Mouse (Mus musculus): Measurements from ENCODE around the gene Hist1h3a. TPM values are rescaled to one million over a fixed set of nuclear protein-coding genes. Genes with fewer than 3 reads are reported as not detected.
"Not testable (repeated sequence)": the region's sequence is repeated elsewhere in the genome, so short reads cannot be mapped to it uniquely, and the experiment has no call there.

The Hist1h3a gene
- polyA plus RNA-seq (2014; fragmentation: Nextera tagmentation; extraction: Ambion mirVana) = 2.0 and 4.7 TPM in 2 replicates

DNA sequence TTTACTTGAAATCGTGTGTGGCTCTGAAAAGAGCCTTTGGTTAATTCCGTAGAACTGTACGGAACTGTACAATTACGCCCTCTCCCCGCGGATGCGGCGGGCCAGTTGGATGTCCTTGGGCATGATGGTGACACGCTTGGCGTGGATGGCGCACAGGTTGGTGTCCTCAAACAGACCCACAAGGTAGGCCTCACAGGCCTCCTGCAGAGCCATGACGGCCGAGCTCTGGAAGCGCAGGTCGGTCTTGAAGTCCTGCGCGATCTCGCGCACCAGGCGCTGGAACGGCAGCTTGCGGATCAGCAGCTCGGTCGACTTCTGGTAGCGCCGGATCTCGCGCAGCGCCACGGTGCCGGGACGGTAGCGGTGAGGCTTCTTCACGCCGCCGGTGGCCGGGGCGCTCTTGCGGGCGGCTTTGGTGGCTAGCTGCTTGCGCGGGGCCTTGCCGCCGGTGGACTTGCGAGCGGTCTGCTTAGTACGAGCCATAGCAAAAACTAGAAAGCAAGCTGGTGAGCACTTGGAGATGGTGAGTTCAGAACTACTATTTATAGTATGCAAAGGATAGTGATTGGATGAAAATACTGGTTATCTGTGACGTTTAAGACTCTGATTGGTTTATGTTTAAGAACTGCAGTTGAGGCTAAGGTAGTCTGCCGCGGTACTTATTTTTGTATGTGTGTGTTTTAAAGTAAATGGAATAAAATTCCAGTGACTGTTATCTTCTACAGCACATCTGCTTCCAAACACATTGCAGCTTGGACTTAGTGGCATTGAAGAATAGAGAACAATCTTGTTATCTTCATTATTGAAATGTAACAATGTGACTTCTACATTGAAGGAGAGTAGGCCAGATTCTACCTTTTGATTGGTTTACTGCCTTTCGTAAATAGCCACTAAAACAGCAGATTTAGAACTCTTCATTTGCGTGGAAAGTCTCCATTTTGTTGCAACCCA lies at the start of gene Hist1h3a:
Gene Hist1h3a, minus strand, starts transcription at position 516 of the 951 bp plus-strand sequence.
- peak within 1 kb of the TSS; percentile 53 for H3K4me3 ChIP-seq (ENCODE audit: low read depth, low read length)
- peak; percentile 67 for ATAC-seq
- WGBS = under 1% methylated on average over 25 of the region's 52 CpGs

DNA sequence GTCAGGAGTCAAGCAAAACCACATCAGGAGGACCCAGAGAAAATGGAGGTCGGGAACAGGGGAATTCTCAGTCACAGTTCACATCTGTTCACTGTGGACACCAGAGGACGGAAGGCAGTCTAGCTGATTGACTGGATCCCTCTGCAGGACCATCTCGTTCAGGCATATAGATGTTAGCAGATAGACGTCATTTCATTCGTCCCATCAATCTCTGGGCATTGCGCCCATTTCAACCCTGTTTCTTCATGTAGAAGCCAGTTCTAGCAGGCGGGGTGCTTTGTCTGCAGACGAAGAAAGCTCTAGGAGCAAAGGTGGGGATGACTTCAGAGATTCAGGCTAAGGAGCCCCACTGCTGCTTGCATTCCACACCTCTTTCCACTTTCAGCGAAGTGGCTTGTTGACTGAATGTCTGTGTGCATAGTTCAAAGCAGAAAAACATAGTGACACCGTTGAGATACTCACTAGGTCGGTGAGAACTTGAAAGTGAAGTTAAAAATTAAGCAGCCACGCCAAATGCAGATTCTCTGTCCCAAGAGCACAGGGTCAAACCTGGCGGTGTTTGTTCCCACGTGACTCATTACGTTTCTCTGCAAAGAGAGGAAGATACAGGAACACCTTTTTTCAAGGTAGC lies 44.4 kb upstream of the Hist1h3a start, which contains the start of gene Slc17a2:
Gene Slc17a2, plus strand, starts transcription at position 572 of the 631 bp plus-strand sequence.
- H3K4me1 ChIP-seq (ENCODE audit: control insufficient read depth, insufficient read depth, low read length) = no peaks in the 10 kb centered on the region
- ATAC-seq = no peak

More for the DNA sequence above, at the start of gene Hist1h3a:
- DNase-seq (ENCODE audit: low spot score) = peak; percentile 96
- not testable (repeated sequence) for H3K36me3 ChIP-seq (ENCODE audit: control insufficient read depth, insufficient read depth, low read length); H3K9me3 ChIP-seq (replicated peaks; ENCODE audit: control insufficient read depth, low read length); H3K27me3 ChIP-seq (replicated peaks; ENCODE audit: control insufficient read depth, insufficient read depth, low read length)
- H3K27ac ChIP-seq (ENCODE audit: low read depth, low read length) = peak within 1 kb of the TSS; percentile 88
- H3K4me1 ChIP-seq (ENCODE audit: control insufficient read depth, insufficient read depth, low read length) = peaks cover 31% of the 10 kb centered on the region
- H3K9ac ChIP-seq (ENCODE audit: low read length) = peak within 1 kb of the TSS; percentile 61
- peak within 1 kb of the TSS; percentile 89 for H3K4me2 ChIP-seq (ENCODE audit: low read length)

DNA sequence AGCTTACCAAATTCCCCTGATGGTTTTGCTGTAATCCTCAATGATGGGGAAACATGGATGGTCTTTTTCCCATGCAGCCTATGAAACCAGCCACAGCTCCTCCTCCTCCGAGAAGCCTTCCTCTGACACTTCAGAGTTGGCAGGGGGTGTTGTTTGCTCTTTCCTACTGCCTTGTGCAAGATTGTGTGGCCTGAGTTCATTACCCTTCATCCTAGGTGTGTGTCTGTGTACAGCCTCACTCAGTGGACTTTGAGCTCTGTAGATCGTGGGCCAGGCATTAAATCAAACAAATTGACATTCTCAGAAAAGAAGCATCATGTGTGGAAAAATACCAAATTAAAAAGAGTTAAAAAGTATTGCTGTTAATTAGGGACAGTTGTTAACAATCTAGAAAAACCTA lies 42.3 kb upstream of the Hist1h3a start:
- no peaks in the 10 kb centered on the region for H3K27me3 ChIP-seq (replicated peaks; ENCODE audit: control insufficient read depth, insufficient read depth, low read length)
- no peaks in the 10 kb centered on the region for H3K4me1 ChIP-seq (ENCODE audit: control insufficient read depth, insufficient read depth, low read length)
- DNase-seq (ENCODE audit: low spot score) = no peak
- H3K4me2 ChIP-seq (ENCODE audit: low read length) = no peak overlapping the region
- no peaks in the 10 kb centered on the region for H3K36me3 ChIP-seq (ENCODE audit: control insufficient read depth, insufficient read depth, low read length)
- no peak overlapping the region for H3K27ac ChIP-seq (ENCODE audit: low read depth, low read length)
- 80% methylated on average over 2 of the region's 2 CpGs for WGBS
- no peak overlapping the region for H3K9ac ChIP-seq (ENCODE audit: low read length)
- ATAC-seq = no peak
- H3K4me3 ChIP-seq (ENCODE audit: low read depth, low read length) = no peak overlapping the region
- no peaks in the 10 kb centered on the region for H3K9me3 ChIP-seq (replicated peaks; ENCODE audit: control insufficient read depth, low read length)

More for the DNA sequence above, 44.4 kb upstream of the Hist1h3a start, which contains the start of gene Slc17a2:
- Histone ChIP-seq H3K9ac (ENCODE audit: low read length) (no peak within 1 kb of the TSS), H3K27ac (ENCODE audit: low read depth, low read length) (no peak within 1 kb of the TSS), H3K4me3 (ENCODE audit: low read depth, low read length) (no peak within 1 kb of the TSS), H3K4me2 (ENCODE audit: low read length) (no peak within 1 kb of the TSS), H3K9me3 (replicated peaks; ENCODE audit: control insufficient read depth, low read length) (no peaks in the 10 kb centered on the region), H3K36me3 (ENCODE audit: control insufficient read depth, insufficient read depth, low read length) (no peaks in the 10 kb centered on the region), H3K27me3 (replicated peaks; ENCODE audit: control insufficient read depth, insufficient read depth, low read length) (no peaks in the 10 kb centered on the region)
- WGBS = 88% methylated on average over 15 of the region's 15 CpGs
- DNase-seq (ENCODE audit: low spot score) = no peak

DNA sequence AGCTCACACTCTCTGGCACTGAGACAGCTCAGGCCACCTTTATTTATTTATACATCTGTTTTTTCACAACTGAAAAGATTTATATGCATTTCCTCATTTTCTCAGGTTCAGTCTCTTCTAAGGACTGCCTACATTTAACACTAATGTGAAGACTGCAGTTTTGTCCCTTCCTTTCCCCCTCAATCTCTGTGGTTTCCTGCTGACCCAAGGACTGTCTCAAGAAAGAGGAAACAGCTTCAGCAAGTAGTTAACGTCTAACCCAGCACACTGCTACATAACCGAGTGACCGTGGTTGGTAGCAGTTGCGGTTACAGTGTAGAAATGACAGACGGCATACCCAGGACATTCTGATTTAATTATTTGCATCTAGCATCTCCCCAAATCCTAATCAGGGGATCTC lies 37.2 kb upstream of the Hist1h3a start:
- no peaks in the 10 kb centered on the region for H3K9me3 ChIP-seq (replicated peaks; ENCODE audit: control insufficient read depth, low read length)
- no peak overlapping the region for H3K27ac ChIP-seq (ENCODE audit: low read depth, low read length)
- H3K9ac ChIP-seq (ENCODE audit: low read length) = no peak overlapping the region
- H3K36me3 ChIP-seq (ENCODE audit: control insufficient read depth, insufficient read depth, low read length) = no peaks in the 10 kb centered on the region
- 87% methylated on average over 5 of the region's 5 CpGs for WGBS
- no peak for ATAC-seq
- DNase-seq (ENCODE audit: low spot score) = no peak
- H3K27me3 ChIP-seq (replicated peaks; ENCODE audit: control insufficient read depth, insufficient read depth, low read length) = no peaks in the 10 kb centered on the region
- no peaks in the 10 kb centered on the region for H3K4me1 ChIP-seq (ENCODE audit: control insufficient read depth, insufficient read depth, low read length)
- H3K4me2 ChIP-seq (ENCODE audit: low read length) = no peak overlapping the region
- H3K4me3 ChIP-seq (ENCODE audit: low read depth, low read length) = no peak overlapping the region

DNA sequence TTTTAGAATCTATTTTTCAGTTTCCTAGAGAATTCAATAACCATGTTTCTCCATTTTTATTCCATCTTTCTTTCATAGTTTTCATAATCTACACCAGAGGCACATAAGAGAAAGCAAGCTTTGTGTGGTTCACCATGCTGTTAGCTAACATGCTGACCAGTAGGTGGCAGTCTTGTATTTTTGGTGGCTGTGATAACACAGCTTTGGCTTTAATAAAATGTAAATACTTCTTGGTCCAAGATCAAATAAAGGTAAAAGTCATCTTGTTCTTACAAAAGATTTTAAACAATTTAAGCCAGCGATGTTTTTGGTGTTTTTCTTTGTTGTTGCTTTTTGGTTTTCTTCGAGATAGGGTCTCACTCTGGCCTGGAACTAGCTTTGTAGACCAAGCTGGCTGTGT lies 30.3 kb upstream of the Hist1h3a start:
- peak; percentile 87 for DNase-seq (ENCODE audit: low spot score)
- 43% methylated on average over 2 of the region's 2 CpGs for WGBS

DNA sequence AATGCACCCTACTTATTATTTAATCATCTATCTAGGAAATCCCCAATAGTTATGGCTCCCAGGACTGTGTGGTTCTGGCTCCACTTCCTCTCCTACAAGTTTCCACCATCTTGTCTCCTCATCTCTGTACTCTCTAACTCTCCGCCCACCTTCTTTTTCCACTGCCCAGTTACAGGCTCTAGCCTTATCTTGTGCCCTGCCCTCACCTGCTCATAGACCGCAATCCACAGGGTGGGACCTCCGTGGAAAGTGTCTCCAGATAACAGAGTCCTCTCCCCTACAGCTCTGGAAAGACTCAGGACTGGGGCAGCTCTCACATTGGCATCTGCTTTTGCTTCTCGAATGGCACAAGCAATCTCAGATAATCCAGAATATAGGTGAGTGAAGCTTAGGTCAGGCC lies 16.8 kb upstream of the Hist1h3a start:
- Histone ChIP-seq H3K27me3 (replicated peaks; ENCODE audit: control insufficient read depth, insufficient read depth, low read length) (no peaks in the 10 kb centered on the region), H3K4me2 (ENCODE audit: low read length) (no peak overlapping the region), H3K9ac (ENCODE audit: low read length) (no peak overlapping the region), H3K27ac (ENCODE audit: low read depth, low read length) (no peak overlapping the region), H3K36me3 (ENCODE audit: control insufficient read depth, insufficient read depth, low read length) (no peaks in the 10 kb centered on the region), H3K9me3 (replicated peaks; ENCODE audit: control insufficient read depth, low read length) (no peaks in the 10 kb centered on the region), H3K4me1 (ENCODE audit: control insufficient read depth, insufficient read depth, low read length) (no peaks in the 10 kb centered on the region), H3K4me3 (ENCODE audit: low read depth, low read length) (no peak overlapping the region)
- 92% methylated on average over 4 of the region's 4 CpGs for WGBS
- no peak for ATAC-seq
- no peak for DNase-seq (ENCODE audit: low spot score)

More for the DNA sequence above, 30.3 kb upstream of the Hist1h3a start:
- no peaks in the 10 kb centered on the region for H3K4me1 ChIP-seq (ENCODE audit: control insufficient read depth, insufficient read depth, low read length)
- H3K9ac ChIP-seq (ENCODE audit: low read length) = no peak overlapping the region
- H3K27me3 ChIP-seq (replicated peaks; ENCODE audit: control insufficient read depth, insufficient read depth, low read length) = no peaks in the 10 kb centered on the region
- no peak overlapping the region for H3K4me3 ChIP-seq (ENCODE audit: low read depth, low read length)
- no peak overlapping the region for H3K27ac ChIP-seq (ENCODE audit: low read depth, low read length)
- peak; percentile 80 for ATAC-seq
- H3K9me3 ChIP-seq (replicated peaks; ENCODE audit: control insufficient read depth, low read length) = no peaks in the 10 kb centered on the region
- no peak overlapping the region for H3K4me2 ChIP-seq (ENCODE audit: low read length)
- H3K36me3 ChIP-seq (ENCODE audit: control insufficient read depth, insufficient read depth, low read length) = no peaks in the 10 kb centered on the region

DNA sequence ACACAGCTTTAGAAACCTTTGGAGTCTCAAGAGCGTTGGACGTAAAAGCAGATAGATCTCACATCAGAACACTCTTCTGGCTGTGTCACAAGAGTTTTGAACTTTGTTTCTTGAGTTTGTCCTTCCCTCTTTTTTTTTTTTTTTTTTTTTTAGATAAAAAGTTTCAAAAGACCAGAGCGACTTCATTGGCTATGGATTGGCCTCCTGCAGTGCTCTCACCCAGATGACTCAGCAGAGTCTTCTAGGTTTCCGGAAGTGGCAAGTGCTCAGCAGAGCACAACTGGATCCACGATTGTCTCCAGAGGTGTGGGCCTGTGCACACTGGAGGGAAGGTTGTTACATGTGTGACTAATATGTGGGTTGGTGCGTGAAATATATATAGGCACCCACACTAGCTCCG lies 16.2 kb upstream of the Hist1h3a start:
- no peak for DNase-seq (ENCODE audit: low spot score)
- Histone ChIP-seq H3K9ac (ENCODE audit: low read length) (no peak overlapping the region), H3K27ac (ENCODE audit: low read depth, low read length) (no peak overlapping the region), H3K36me3 (ENCODE audit: control insufficient read depth, insufficient read depth, low read length) (no peaks in the 10 kb centered on the region), H3K4me1 (ENCODE audit: control insufficient read depth, insufficient read depth, low read length) (no peaks in the 10 kb centered on the region), H3K27me3 (replicated peaks; ENCODE audit: control insufficient read depth, insufficient read depth, low read length) (no peaks in the 10 kb centered on the region), H3K4me2 (ENCODE audit: low read length) (no peak overlapping the region), H3K4me3 (ENCODE audit: low read depth, low read length) (no peak overlapping the region), H3K9me3 (replicated peaks; ENCODE audit: control insufficient read depth, low read length) (no peaks in the 10 kb centered on the region)
- no peak for ATAC-seq
- WGBS = 92% methylated on average over 7 of the region's 7 CpGs

DNA sequence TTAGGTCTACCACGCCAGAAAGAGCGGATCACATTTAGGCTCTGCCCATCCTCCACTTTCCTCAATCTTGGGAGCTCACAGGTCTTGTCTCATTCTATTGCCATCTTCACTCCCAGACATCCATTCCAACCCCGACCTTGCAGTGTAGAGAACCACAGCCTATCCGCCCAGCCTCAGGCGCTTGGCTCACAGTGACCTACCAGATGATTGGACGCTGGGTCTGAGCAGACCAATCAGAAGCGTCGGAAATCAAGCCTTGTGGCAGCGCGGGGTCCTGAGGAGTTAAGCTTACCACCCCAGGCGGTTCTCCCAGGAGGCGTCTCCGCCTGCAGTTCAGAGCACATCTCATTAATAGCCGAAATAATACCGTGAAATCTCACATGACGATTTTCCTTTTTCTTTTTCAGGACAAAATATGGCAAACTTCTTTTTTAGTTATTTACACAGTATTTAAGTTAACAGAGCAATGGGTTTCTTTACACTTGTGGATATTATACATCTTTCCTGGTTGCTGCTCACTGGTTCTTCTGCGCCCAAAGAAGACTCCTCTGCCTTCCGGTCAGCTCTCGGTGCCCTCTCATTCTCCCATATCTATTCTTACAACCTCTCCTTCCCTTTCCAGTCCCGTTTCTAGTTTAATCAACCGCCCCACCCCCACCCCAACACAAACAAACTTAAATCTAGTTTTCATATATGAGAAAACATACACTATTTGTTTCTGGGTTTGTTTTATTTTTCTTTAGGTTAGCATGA lies 10.6 kb upstream of the Hist1h3a start:
- 24% methylated on average over 21 of the region's 21 CpGs for WGBS
- Histone ChIP-seq H3K36me3 (ENCODE audit: control insufficient read depth, insufficient read depth, low read length) (no peaks in the 10 kb centered on the region), H3K27me3 (replicated peaks; ENCODE audit: control insufficient read depth, insufficient read depth, low read length) (no peaks in the 10 kb centered on the region), H3K27ac (ENCODE audit: low read depth, low read length) (no peak overlapping the region), H3K4me2 (ENCODE audit: low read length) (peak overlapping the region; percentile 30), H3K4me3 (ENCODE audit: low read depth, low read length) (no peak overlapping the region), H3K9ac (ENCODE audit: low read length) (no peak overlapping the region), H3K9me3 (replicated peaks; ENCODE audit: control insufficient read depth, low read length) (no peaks in the 10 kb centered on the region), H3K4me1 (ENCODE audit: control insufficient read depth, insufficient read depth, low read length) (no peaks in the 10 kb centered on the region)
- ATAC-seq (peak; percentile 87), DNase-seq (ENCODE audit: low spot score) (peak; percentile 69)
